Mouse (Mus musculus): ENCODE measurements around the gene Atf7ip. TPM values are rescaled to one million over a fixed set of nuclear protein-coding genes. Genes with fewer than 3 reads are reported as not detected.
A peak's percentile ranks its signal among the peaks of the same experiment; 100 is the strongest.

Gene Atf7ip
- total RNA-seq, 2 experiments from 2014 or later: 34.9 to 50.4 TPM

GRCm38 (mm10) chr6:136520361-136520760 is 14.4 kb downstream of the Atf7ip start:
- DNase-seq (ENCODE audit: low spot score in 2 of 2): no peak

- no peak for DNase-seq (ENCODE audit: low spot score in 2 of 2)
Observed at GRCm38 (mm10) chr6:136521681-136522080, 15.7 kb downstream of the Atf7ip start.

GRCm38 (mm10) chr6:136522658-136523057 is 16.7 kb downstream of the Atf7ip start:
- no peak for DNase-seq (ENCODE audit: low spot score in 2 of 2)

- peak in 1 of 2 experiments; percentile 36 for DNase-seq (ENCODE audit: low spot score in 2 of 2)
Observed at GRCm38 (mm10) chr6:136524751-136525150, 18.8 kb downstream of the Atf7ip start.

- no peak for DNase-seq (ENCODE audit: low spot score in 2 of 2)
Observed at GRCm38 (mm10) chr6:136525567-136525966, 19.6 kb downstream of the Atf7ip start.

- no peak for DNase-seq (ENCODE audit: low spot score in 2 of 2)
Observed at GRCm38 (mm10) chr6:136529156-136529555, 23.2 kb downstream of the Atf7ip start.

- no peak for DNase-seq (ENCODE audit: low spot score in 2 of 2)
Observed at GRCm38 (mm10) chr6:136531792-136532230, 25.8 kb downstream of the Atf7ip start.

GRCm38 (mm10) chr6:136532535-136533291 is 26.7 kb downstream of the Atf7ip start:
- DNase-seq (ENCODE audit: low spot score in 2 of 2): peak; percentile 58 to 62

GRCm38 (mm10) chr6:136533804-136534203 is 27.8 kb downstream of the Atf7ip start:
- DNase-seq (ENCODE audit: low spot score in 2 of 2): no peak

- DNase-seq (ENCODE audit: low spot score in 2 of 2): no peak
Observed at GRCm38 (mm10) chr6:136534444-136534843, 28.5 kb downstream of the Atf7ip start.

GRCm38 (mm10) chr6:136535176-136535575 is 29.2 kb downstream of the Atf7ip start:
- DNase-seq (ENCODE audit: low spot score in 2 of 2): no peak

GRCm38 (mm10) chr6:136536121-136536520 is 30.2 kb downstream of the Atf7ip start:
- no peak for DNase-seq (ENCODE audit: low spot score in 2 of 2)

- DNase-seq (ENCODE audit: low spot score in 2 of 2): no peak
Observed at GRCm38 (mm10) chr6:136541350-136541749, 35.4 kb downstream of the Atf7ip start.

- no peak for DNase-seq (ENCODE audit: low spot score in 2 of 2)
Observed at GRCm38 (mm10) chr6:136542105-136542504, 36.1 kb downstream of the Atf7ip start.

- no peak for DNase-seq (ENCODE audit: low spot score in 2 of 2)
Observed at GRCm38 (mm10) chr6:136543164-136543563, 37.2 kb downstream of the Atf7ip start.

- DNase-seq (ENCODE audit: low spot score in 2 of 2): no peak
Observed at GRCm38 (mm10) chr6:136545284-136545870, 39.4 kb downstream of the Atf7ip start.

GRCm38 (mm10) chr6:136546286-136546685 is 40.3 kb downstream of the Atf7ip start:
- DNase-seq (ENCODE audit: low spot score in 2 of 2): no peak

- no peak for DNase-seq (ENCODE audit: low spot score in 2 of 2)
Observed at GRCm38 (mm10) chr6:136546987-136547386, 41.0 kb downstream of the Atf7ip start.

GRCm38 (mm10) chr6:136548041-136548770 is 42.2 kb downstream of the Atf7ip start:
- DNase-seq (ENCODE audit: low spot score in 2 of 2): no peak

- DNase-seq (ENCODE audit: low spot score in 2 of 2): no peak
Observed at GRCm38 (mm10) chr6:136548796-136549195, 42.8 kb downstream of the Atf7ip start.

GRCm38 (mm10) chr6:136549606-136550005 is 43.6 kb downstream of the Atf7ip start:
- no peak for DNase-seq (ENCODE audit: low spot score in 2 of 2)

Measured in adrenal gland, adult 18-20 months (tissue).